Mouse (Mus musculus) limb, embryonic 11.5 days (tissue): ENCODE data around the gene Slc22a16. TPM values are rescaled to one million over a fixed set of nuclear protein-coding genes. Genes with fewer than 3 reads are reported as not detected.

Experiments
- ATAC-seq: fragments of 200-750 bp; cut with Nextera tagmentation; 2 replicates; pipeline ENCODE4 v1.8.0; 2017; ENCODE audit warnings: low read depth; ENCODE audit not compliant: insufficient number of reproducible peaks, low FRiP score, low TSS enrichment
- DNase-seq: peaks from one replicate; pipeline ENCODE4 v3.0.0-alpha.2; 2015; ENCODE audit warnings: low spot score
- H3K27ac ChIP-seq: fragments of 300-500 bp; sonication (generic); replicated peaks from 2 replicates; pipeline ENCODE4 v1.5.1; 2014; ENCODE audit warnings: low read depth, mild to moderate bottlenecking, low read length
- H3K27me3 ChIP-seq: fragments of 300-500 bp; sonication (generic); 2 replicates; pipeline ENCODE4 v1.6.1; 2014; ENCODE audit warnings: mild to moderate bottlenecking, low read length, mixed read lengths; ENCODE audit not compliant: control insufficient read depth, insufficient read depth
- H3K36me3 ChIP-seq: fragments of 300-500 bp; sonication (generic); 2 replicates; pipeline ENCODE4 v1.6.1; 2014; ENCODE audit warnings: mild to moderate bottlenecking, low read length, moderate library complexity, mixed read lengths; ENCODE audit not compliant: control insufficient read depth, insufficient read depth
- H3K4me1 ChIP-seq: fragments of 300-500 bp; sonication (generic); 2 replicates; pipeline ENCODE4 v1.6.1; 2014; ENCODE audit warnings: low read length, mixed read lengths; ENCODE audit not compliant: control insufficient read depth, insufficient read depth
- H3K4me2 ChIP-seq: fragments of 300-500 bp; sonication (generic); 2 replicates; pipeline ENCODE4 v1.6.1; 2014; ENCODE audit warnings: low read depth, mild to moderate bottlenecking, moderate library complexity; ENCODE audit not compliant: severe bottlenecking
- H3K4me3 ChIP-seq: fragments of 300-500 bp; sonication (generic); 2 replicates; pipeline ENCODE4 v1.5.1; 2014; ENCODE audit warnings: low read depth, low read length
- H3K9ac ChIP-seq: fragments of 300-500 bp; sonication (generic); 2 replicates; pipeline ENCODE4 v1.6.1; 2014; ENCODE audit warnings: mild to moderate bottlenecking, low read length
- H3K9me3 ChIP-seq: fragments of 300-500 bp; sonication (generic); 2 replicates; pipeline ENCODE4 v1.6.1; 2016; ENCODE audit warnings: low read length; ENCODE audit not compliant: control insufficient read depth
- WGBS: fragments of 180-500 bp; shearing (Covaris S2); extraction: QIAGEN DNeasy Blood & Tissue Kit; methylation state at CpG from one replicate; pipeline ENCODE4 v1.1.7; 2014; 5-methylcytosine and 5-hydroxymethylcytosine counted together
- polyA plus RNA-seq: library from polyadenylated mRNA; unstranded; fragments of >200 nt; fragmentation: Nextera tagmentation; extraction: Ambion mirVana; gene quantifications from 2 replicates; pipeline ENCODE4 v1.2.1, GENCODE M21; 2014

The Slc22a16 gene
- polyA plus RNA-seq, 1 experiment from 2014 or later = not detected

DNA sequence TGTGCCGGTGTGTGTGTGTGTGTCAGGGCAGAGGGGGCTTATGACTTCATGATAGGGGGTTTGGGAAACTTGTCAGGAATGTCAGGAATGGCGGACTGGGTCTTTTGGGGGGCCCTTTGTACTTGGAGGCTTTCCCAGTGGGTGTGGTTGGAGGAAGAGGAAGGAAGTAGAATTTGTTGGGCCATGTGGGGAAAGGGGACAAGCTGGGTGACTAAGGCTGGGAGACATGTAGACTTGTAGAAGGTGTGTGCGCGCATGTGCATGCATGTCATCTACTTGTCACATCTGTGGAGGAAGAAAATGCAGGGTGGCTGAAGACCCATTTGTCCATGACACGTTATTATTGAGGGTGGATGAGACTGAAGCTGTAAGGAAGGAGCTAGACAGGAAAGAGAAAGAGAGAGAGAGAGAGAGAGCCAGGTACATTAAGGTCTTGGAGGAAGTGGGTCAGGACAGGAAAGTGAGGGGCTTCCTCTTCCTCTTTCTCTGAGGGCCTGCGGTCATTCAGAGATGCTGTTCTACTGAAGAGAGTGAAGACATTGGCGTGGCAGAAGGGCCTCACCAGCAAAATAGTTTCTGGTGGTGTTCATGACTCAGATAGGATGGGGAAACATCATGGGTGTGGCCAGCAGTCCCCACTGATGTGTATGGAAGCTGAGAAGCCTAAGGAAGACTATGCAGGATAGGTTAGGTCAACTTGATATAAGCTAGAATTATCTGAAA, 5.9 kb downstream of the Slc22a16 start:
- Histone ChIP-seq H3K4me2 (no peak overlapping the region), H3K9ac (no peak overlapping the region), H3K27me3 (no peaks in the 10 kb centered on the region), H3K4me3 (no peak overlapping the region), H3K4me1 (no peaks in the 10 kb centered on the region), H3K9me3 (no peaks in the 10 kb centered on the region), H3K27ac (no peak overlapping the region), H3K36me3 (no peaks in the 10 kb centered on the region)
- ATAC-seq = no peak
- DNase-seq = no peak
- WGBS = 91% methylated on average over 7 of the region's 7 CpGs

GRCm38 (mm10) chr10:40583584-40584255, 13.6 kb downstream of the Slc22a16 start:
- Histone ChIP-seq H3K4me1 (no peaks in the 10 kb centered on the region), H3K36me3 (no peaks in the 10 kb centered on the region), H3K27me3 (no peaks in the 10 kb centered on the region), H3K9me3 (no peaks in the 10 kb centered on the region), H3K27ac (no peak overlapping the region), H3K9ac (no peak overlapping the region), H3K4me2 (no peak overlapping the region), H3K4me3 (no peak overlapping the region)
- 80% methylated on average over 8 of the region's 8 CpGs for WGBS
- no peak for ATAC-seq
- DNase-seq = peak; percentile 53

GRCm38 (mm10) chr10:40592186-40592585, 22.1 kb downstream of the Slc22a16 start:
- no peaks in the 10 kb centered on the region for H3K27me3 ChIP-seq
- no peak overlapping the region for H3K4me2 ChIP-seq
- DNase-seq (no peak), ATAC-seq (no peak)
- no peaks in the 10 kb centered on the region for H3K4me1 ChIP-seq
- H3K9ac ChIP-seq = no peak overlapping the region
- H3K36me3 ChIP-seq = no peaks in the 10 kb centered on the region
- H3K9me3 ChIP-seq = no peaks in the 10 kb centered on the region
- WGBS = 79% methylated on average over 7 of the region's 7 CpGs
- no peak overlapping the region for H3K4me3 ChIP-seq
- no peak overlapping the region for H3K27ac ChIP-seq

DNA sequence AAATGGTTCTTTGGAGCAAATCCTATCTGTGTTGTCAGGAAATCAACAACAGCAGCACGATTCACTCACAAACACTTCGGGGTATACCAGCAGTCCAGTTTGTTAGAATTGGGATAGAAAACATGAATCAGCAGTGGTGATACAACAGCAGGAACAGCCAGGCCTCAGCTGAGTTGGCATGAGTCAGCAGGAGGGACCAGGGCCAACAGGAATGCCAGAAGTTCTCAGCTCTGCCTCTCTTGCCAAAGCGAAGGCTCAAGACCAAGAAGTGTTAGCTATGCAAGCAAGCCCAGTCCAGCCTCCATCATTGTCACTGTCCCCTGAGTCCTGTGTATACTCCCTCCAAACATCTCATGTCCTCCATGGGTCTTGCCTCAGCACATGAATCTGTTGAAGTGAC, 27.0 kb downstream of the Slc22a16 start:
- Histone ChIP-seq H3K4me1 (no peaks in the 10 kb centered on the region), H3K9ac (no peak overlapping the region), H3K27ac (no peak overlapping the region), H3K36me3 (no peaks in the 10 kb centered on the region), H3K4me2 (no peak overlapping the region), H3K27me3 (no peaks in the 10 kb centered on the region), H3K4me3 (no peak overlapping the region), H3K9me3 (no peaks in the 10 kb centered on the region)
- WGBS = 92% methylated on average over 3 of the region's 3 CpGs
- DNase-seq = no peak
- ATAC-seq = no peak

- ATAC-seq (no peak), DNase-seq (no peak)
- Histone ChIP-seq H3K27me3 (no peaks in the 10 kb centered on the region), H3K27ac (no peak overlapping the region), H3K9ac (no peak overlapping the region), H3K4me1 (no peaks in the 10 kb centered on the region), H3K4me3 (no peak overlapping the region), H3K4me2 (no peak overlapping the region), H3K36me3 (no peaks in the 10 kb centered on the region), H3K9me3 (no peaks in the 10 kb centered on the region)
- 59% methylated on average over 6 of the region's 6 CpGs for WGBS
These were observed 34.7 kb downstream of the Slc22a16 start for GRCm38 (mm10) chr10:40604706-40605394.

GRCm38 (mm10) chr10:40617973-40618372, 47.8 kb downstream of the Slc22a16 start:
- ATAC-seq = no peak
- H3K4me2 ChIP-seq = no peak overlapping the region
- DNase-seq = no peak
- no peak overlapping the region for H3K4me3 ChIP-seq
- no peaks in the 10 kb centered on the region for H3K4me1 ChIP-seq
- no peak overlapping the region for H3K9ac ChIP-seq
- H3K27me3 ChIP-seq = no peaks in the 10 kb centered on the region
- no peaks in the 10 kb centered on the region for H3K9me3 ChIP-seq
- H3K36me3 ChIP-seq = no peaks in the 10 kb centered on the region
- no peak overlapping the region for H3K27ac ChIP-seq

GRCm38 (mm10) chr10:40619760-40620159, 49.6 kb downstream of the Slc22a16 start:
- ATAC-seq (no peak), DNase-seq (no peak)
- H3K4me2 ChIP-seq = no peak overlapping the region
- no peaks in the 10 kb centered on the region for H3K27me3 ChIP-seq
- no peak overlapping the region for H3K27ac ChIP-seq
- no peak overlapping the region for H3K4me3 ChIP-seq
- H3K4me1 ChIP-seq = no peaks in the 10 kb centered on the region
- WGBS = 94% methylated on average over 1 of the region's 1 CpGs
- no peak overlapping the region for H3K9ac ChIP-seq
- H3K36me3 ChIP-seq = no peaks in the 10 kb centered on the region
- no peaks in the 10 kb centered on the region for H3K9me3 ChIP-seq

- Histone ChIP-seq H3K4me3 (no peak overlapping the region), H3K9me3 (no peaks in the 10 kb centered on the region), H3K4me2 (no peak overlapping the region), H3K36me3 (no peaks in the 10 kb centered on the region), H3K27me3 (no peaks in the 10 kb centered on the region), H3K4me1 (no peaks in the 10 kb centered on the region), H3K27ac (no peak overlapping the region), H3K9ac (no peak overlapping the region)
- no peak for ATAC-seq
- DNase-seq = peak; percentile 62
- 78% methylated on average over 7 of the region's 7 CpGs for WGBS
These were observed 59.0 kb downstream of the Slc22a16 start for GRCm38 (mm10) chr10:40629140-40629539.
